Mouse (Mus musculus) limb, embryonic 11.5 days (tissue): ENCODE results near the gene Slc6a19. TPM values are rescaled to one million over a fixed set of nuclear protein-coding genes. Genes with fewer than 3 reads are reported as not detected.
"Not testable (repeated sequence)": the region's sequence is repeated elsewhere in the genome, so short reads cannot be mapped to it uniquely, and the experiment has no call there.

ENCODE experiments used
- ATAC-seq: fragments of 200-750 bp; cut with Nextera tagmentation; 2 replicates; pipeline ENCODE4 v1.8.0; 2017; ENCODE audit warnings: low read depth; ENCODE audit not compliant: insufficient number of reproducible peaks, low FRiP score, low TSS enrichment
- DNase-seq: peaks from one replicate; pipeline ENCODE4 v3.0.0-alpha.2; 2015; ENCODE audit warnings: low spot score
- H3K27ac ChIP-seq: fragments of 300-500 bp; sonication (generic); replicated peaks from 2 replicates; pipeline ENCODE4 v1.5.1; 2014; ENCODE audit warnings: low read depth, mild to moderate bottlenecking, low read length
- H3K27me3 ChIP-seq: fragments of 300-500 bp; sonication (generic); 2 replicates; pipeline ENCODE4 v1.6.1; 2014; ENCODE audit warnings: mild to moderate bottlenecking, low read length, mixed read lengths; ENCODE audit not compliant: control insufficient read depth, insufficient read depth
- H3K36me3 ChIP-seq: fragments of 300-500 bp; sonication (generic); 2 replicates; pipeline ENCODE4 v1.6.1; 2014; ENCODE audit warnings: mild to moderate bottlenecking, low read length, moderate library complexity, mixed read lengths; ENCODE audit not compliant: control insufficient read depth, insufficient read depth
- H3K4me1 ChIP-seq: fragments of 300-500 bp; sonication (generic); 2 replicates; pipeline ENCODE4 v1.6.1; 2014; ENCODE audit warnings: low read length, mixed read lengths; ENCODE audit not compliant: control insufficient read depth, insufficient read depth
- H3K4me2 ChIP-seq: fragments of 300-500 bp; sonication (generic); 2 replicates; pipeline ENCODE4 v1.6.1; 2014; ENCODE audit warnings: low read depth, mild to moderate bottlenecking, moderate library complexity; ENCODE audit not compliant: severe bottlenecking
- H3K4me3 ChIP-seq: fragments of 300-500 bp; sonication (generic); 2 replicates; pipeline ENCODE4 v1.5.1; 2014; ENCODE audit warnings: low read depth, low read length
- H3K9ac ChIP-seq: fragments of 300-500 bp; sonication (generic); 2 replicates; pipeline ENCODE4 v1.6.1; 2014; ENCODE audit warnings: mild to moderate bottlenecking, low read length
- H3K9me3 ChIP-seq: fragments of 300-500 bp; sonication (generic); 2 replicates; pipeline ENCODE4 v1.6.1; 2016; ENCODE audit warnings: low read length; ENCODE audit not compliant: control insufficient read depth
- WGBS: fragments of 180-500 bp; shearing (Covaris S2); extraction: QIAGEN DNeasy Blood & Tissue Kit; methylation state at CpG from one replicate; pipeline ENCODE4 v1.1.7; 2014; 5-methylcytosine and 5-hydroxymethylcytosine counted together
- polyA plus RNA-seq: library from polyadenylated mRNA; unstranded; fragments of >200 nt; fragmentation: Nextera tagmentation; extraction: Ambion mirVana; gene quantifications from 2 replicates; pipeline ENCODE4 v1.2.1, GENCODE M21; 2014

Slc6a19 gene
- polyA plus RNA-seq, 1 experiment from 2014 or later, result not detected

GRCm38 (mm10) chr13:73709491-73709890 is 4.8 kb upstream of the Slc6a19 start:
- ATAC-seq (no peak), DNase-seq (no peak)
- no peaks in the 10 kb centered on the region for H3K36me3 ChIP-seq
- H3K4me3 ChIP-seq, result no peak overlapping the region
- H3K27me3 ChIP-seq, result no peaks in the 10 kb centered on the region
- no peaks in the 10 kb centered on the region for H3K4me1 ChIP-seq
- no peak overlapping the region for H3K27ac ChIP-seq
- 46% methylated on average over 6 of the region's 6 CpGs for WGBS
- H3K9ac ChIP-seq, result no peak overlapping the region
- no peak overlapping the region for H3K4me2 ChIP-seq
- no peaks in the 10 kb centered on the region for H3K9me3 ChIP-seq

GRCm38 (mm10) chr13:73703486-73703885 is 1.2 kb downstream of the Slc6a19 start:
- not testable (repeated sequence) for H3K9ac ChIP-seq, H3K4me2 ChIP-seq, ATAC-seq, H3K27me3 ChIP-seq, DNase-seq, H3K4me3 ChIP-seq, H3K27ac ChIP-seq, H3K4me1 ChIP-seq, H3K36me3 ChIP-seq, H3K9me3 ChIP-seq
- 88% methylated on average over 4 of the region's 4 CpGs for WGBS

- no peak for DNase-seq
- ATAC-seq, result no peak
- Histone ChIP-seq H3K36me3 (no peaks in the 10 kb centered on the region), H3K4me2 (no peak overlapping the region), H3K9ac (no peak overlapping the region), H3K27me3 (no peaks in the 10 kb centered on the region), H3K4me1 (no peaks in the 10 kb centered on the region), H3K9me3 (no peaks in the 10 kb centered on the region), H3K4me3 (no peak overlapping the region), H3K27ac (no peak overlapping the region)
- 88% methylated on average over 4 of the region's 4 CpGs for WGBS
These were observed 1.9 kb downstream of the Slc6a19 start for GRCm38 (mm10) chr13:73702776-73703175.

- Histone ChIP-seq H3K4me2 (no peak overlapping the region), H3K4me3 (no peak overlapping the region), H3K9ac (no peak overlapping the region), H3K4me1 (no peaks in the 10 kb centered on the region), H3K27ac (no peak overlapping the region), H3K9me3 (no peaks in the 10 kb centered on the region), H3K36me3 (no peaks in the 10 kb centered on the region), H3K27me3 (no peaks in the 10 kb centered on the region)
- ATAC-seq (no peak), DNase-seq (no peak)
- WGBS, result 83% methylated on average over 9 of the region's 9 CpGs
These were observed 3.3 kb downstream of the Slc6a19 start for GRCm38 (mm10) chr13:73701161-73701883.

- DNase-seq (no peak), ATAC-seq (no peak)
- H3K9me3 ChIP-seq, result no peaks in the 10 kb centered on the region
- WGBS, result 94% methylated on average over 12 of the region's 12 CpGs
- H3K36me3 ChIP-seq, result no peaks in the 10 kb centered on the region
- no peak overlapping the region for H3K4me2 ChIP-seq
- H3K27me3 ChIP-seq, result no peaks in the 10 kb centered on the region
- H3K4me1 ChIP-seq, result no peaks in the 10 kb centered on the region
- no peak overlapping the region for H3K4me3 ChIP-seq
- no peak overlapping the region for H3K27ac ChIP-seq
- H3K9ac ChIP-seq, result no peak overlapping the region
These were observed 4.1 kb downstream of the Slc6a19 start for GRCm38 (mm10) chr13:73700554-73700953.

GRCm38 (mm10) chr13:73699714-73700113 is 5.0 kb downstream of the Slc6a19 start:
- no peak overlapping the region for H3K9ac ChIP-seq
- H3K4me1 ChIP-seq, result no peaks in the 10 kb centered on the region
- DNase-seq (no peak), ATAC-seq (no peak)
- no peak overlapping the region for H3K27ac ChIP-seq
- H3K36me3 ChIP-seq, result no peaks in the 10 kb centered on the region
- no peaks in the 10 kb centered on the region for H3K27me3 ChIP-seq
- no peaks in the 10 kb centered on the region for H3K9me3 ChIP-seq
- H3K4me3 ChIP-seq, result no peak overlapping the region
- WGBS, result 89% methylated on average over 6 of the region's 6 CpGs
- no peak overlapping the region for H3K4me2 ChIP-seq

GRCm38 (mm10) chr13:73696529-73696928 is 8.1 kb downstream of the Slc6a19 start:
- Histone ChIP-seq H3K4me2 (no peak overlapping the region), H3K4me3 (no peak overlapping the region), H3K27me3 (no peaks in the 10 kb centered on the region), H3K9ac (no peak overlapping the region), H3K36me3 (no peaks in the 10 kb centered on the region), H3K9me3 (no peaks in the 10 kb centered on the region), H3K4me1 (no peaks in the 10 kb centered on the region), H3K27ac (no peak overlapping the region)
- no peak for DNase-seq
- WGBS, result 80% methylated on average over 3 of the region's 3 CpGs
- ATAC-seq, result no peak

GRCm38 (mm10) chr13:73694972-73695371 is 9.7 kb downstream of the Slc6a19 start:
- ATAC-seq, result no peak
- DNase-seq, result no peak
- Histone ChIP-seq H3K4me2 (no peak overlapping the region), H3K9me3 (no peaks in the 10 kb centered on the region), H3K36me3 (no peaks in the 10 kb centered on the region), H3K27ac (no peak overlapping the region), H3K9ac (no peak overlapping the region), H3K4me3 (no peak overlapping the region), H3K27me3 (no peaks in the 10 kb centered on the region), H3K4me1 (no peaks in the 10 kb centered on the region)
- 79% methylated on average over 1 of the region's 1 CpGs for WGBS

GRCm38 (mm10) chr13:73693333-73693732 is 11.3 kb downstream of the Slc6a19 start:
- H3K36me3 ChIP-seq, result no peaks in the 10 kb centered on the region
- no peak for ATAC-seq
- no peaks in the 10 kb centered on the region for H3K9me3 ChIP-seq
- no peak overlapping the region for H3K4me2 ChIP-seq
- no peak overlapping the region for H3K4me3 ChIP-seq
- no peaks in the 10 kb centered on the region for H3K4me1 ChIP-seq
- no peak for DNase-seq
- WGBS, result 73% methylated on average over 2 of the region's 2 CpGs
- H3K27ac ChIP-seq, result no peak overlapping the region
- no peaks in the 10 kb centered on the region for H3K27me3 ChIP-seq
- no peak overlapping the region for H3K9ac ChIP-seq
